Mouse (Mus musculus) thymus, adult 2 months (tissue): Measurements from ENCODE around the gene Rpf2.

ENCODE experiments used
- CTCF ChIP-seq: fragments of 200-500 bp; IDR thresholded peaks from 2 replicates; pipeline ENCODE4 v1.5.1; 2012; ENCODE audit warnings: mild to moderate bottlenecking, control low read depth, low read length, moderate library complexity, borderline replicate concordance; ENCODE audit not compliant: control insufficient read depth, poor library complexity, insufficient read depth; ENCODE audit errors: extremely low read depth
- POLR2A ChIP-seq: fragments of 200-500 bp; IDR thresholded peaks from 2 replicates; pipeline ENCODE4 v1.6.1; 2012; ENCODE audit warnings: mild to moderate bottlenecking, low read length, control low read depth, moderate library complexity; ENCODE audit not compliant: control insufficient read depth, poor library complexity, insufficient read depth; ENCODE audit errors: extremely low read depth

GRCm38 (mm10) chr10:40250969-40251368 is 4.1 kb upstream of the Rpf2 start:
- no peak for TF ChIP-seq CTCF
- TF ChIP-seq POLR2A = no peak
